Mouse (Mus musculus) embryonic fibroblast, embryonic 13.5 days (primary cell): ENCODE measurements around the gene Spen. TPM values are rescaled to one million over a fixed set of nuclear protein-coding genes. Genes with fewer than 3 reads are reported as not detected.

Source experiments
- H3K27ac ChIP-seq: 2 replicates; pipeline ENCODE4 v1.5.1; 2012; ENCODE audit warnings: low read length, control low read depth, inconsistent platforms; ENCODE audit not compliant: insufficient read depth
- H3K4me1 ChIP-seq: 2 replicates; pipeline ENCODE4 v1.6.1; 2011; ENCODE audit warnings: low read length; ENCODE audit not compliant: control insufficient read depth, insufficient read depth
- H3K4me3 ChIP-seq: 2 replicates; pipeline ENCODE4 v1.5.1; 2011; ENCODE audit warnings: mild to moderate bottlenecking, control low read depth, low read length; ENCODE audit not compliant: insufficient read depth
- CTCF ChIP-seq: IDR thresholded peaks from 2 replicates; pipeline ENCODE4 v1.5.1; 2011; ENCODE audit warnings: mild to moderate bottlenecking, control low read depth, low read length, moderate library complexity, borderline replicate concordance; ENCODE audit not compliant: insufficient read depth
- POLR2A ChIP-seq: IDR thresholded peaks from 2 replicates; pipeline ENCODE4 v1.6.1; 2011; ENCODE audit warnings: low read depth, mild to moderate bottlenecking, control low read depth, low read length, moderate library complexity
- polyA plus RNA-seq: library from polyadenylated mRNA; stranded (reverse); fragments of >200 nt; gene quantifications from 2 replicates; pipeline ENCODE4 v1.2.4, GENCODE M21; 2011; ENCODE audit warnings: low read depth; ENCODE audit not compliant: missing spikeins, insufficient read length

Spen gene
- polyA plus RNA-seq, 1 experiment, result 21.2 TPM

DNA sequence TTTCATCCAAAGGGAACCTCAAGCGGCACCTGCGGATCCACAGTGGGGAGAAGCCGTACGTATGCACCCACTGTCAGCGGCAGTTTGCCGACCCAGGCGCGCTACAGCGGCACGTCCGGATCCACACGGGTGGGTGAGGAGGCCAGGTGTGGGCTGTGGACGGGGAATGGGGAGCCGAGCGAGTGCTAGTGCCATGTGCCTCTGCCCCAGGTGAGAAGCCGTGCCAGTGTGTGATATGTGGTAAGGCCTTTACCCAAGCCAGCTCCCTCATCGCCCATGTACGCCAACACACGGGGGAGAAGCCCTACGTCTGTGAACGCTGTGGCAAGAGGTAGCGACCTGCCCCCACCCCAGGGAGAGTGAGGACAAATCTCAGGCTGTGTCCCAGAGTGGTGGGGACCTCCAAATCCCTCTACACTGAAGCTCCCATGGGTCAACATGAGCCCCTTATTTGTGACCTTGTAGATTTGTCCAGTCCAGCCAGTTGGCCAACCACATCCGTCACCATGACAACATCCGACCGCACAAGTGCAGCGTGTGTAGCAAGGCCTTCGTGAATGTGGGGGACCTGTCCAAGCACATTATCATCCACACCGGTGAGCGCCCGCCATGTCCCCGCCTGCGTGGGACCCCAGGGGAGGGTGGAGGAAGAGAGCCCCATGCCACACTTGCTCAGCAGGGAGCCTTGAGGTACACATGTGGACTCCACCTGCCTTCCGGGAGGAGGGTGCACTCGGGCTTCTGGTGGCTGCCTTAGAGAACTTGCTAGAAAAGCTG, 72.7 kb downstream of the Spen start:
- Histone ChIP-seq H3K4me3 (no peak overlapping the region), H3K27ac (no peak overlapping the region), H3K4me1 (no peaks in the 10 kb centered on the region)
- TF ChIP-seq CTCF, result no peak
- no peak for TF ChIP-seq POLR2A

DNA sequence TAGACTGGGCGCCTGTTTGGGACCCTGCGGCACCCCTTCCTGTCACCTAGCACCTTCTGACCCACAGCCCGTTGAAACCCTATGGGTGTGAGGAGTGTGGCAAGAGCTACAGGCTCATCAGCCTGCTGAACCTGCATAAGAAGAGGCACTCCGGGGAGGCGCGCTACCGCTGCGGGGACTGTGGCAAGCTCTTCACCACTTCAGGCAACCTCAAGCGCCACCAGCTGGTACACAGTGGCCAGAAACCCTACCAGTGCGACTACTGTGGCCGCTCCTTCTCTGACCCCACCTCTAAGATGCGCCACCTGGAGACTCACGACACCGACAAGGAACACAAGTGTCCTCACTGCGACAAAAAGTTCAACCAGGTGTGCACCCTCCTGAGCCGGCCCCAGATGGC, 73.7 kb downstream of the Spen start:
- Histone ChIP-seq H3K4me3 (no peak overlapping the region), H3K4me1 (no peaks in the 10 kb centered on the region), H3K27ac (no peak overlapping the region)
- TF ChIP-seq CTCF (no peak), POLR2A (no peak)

DNA sequence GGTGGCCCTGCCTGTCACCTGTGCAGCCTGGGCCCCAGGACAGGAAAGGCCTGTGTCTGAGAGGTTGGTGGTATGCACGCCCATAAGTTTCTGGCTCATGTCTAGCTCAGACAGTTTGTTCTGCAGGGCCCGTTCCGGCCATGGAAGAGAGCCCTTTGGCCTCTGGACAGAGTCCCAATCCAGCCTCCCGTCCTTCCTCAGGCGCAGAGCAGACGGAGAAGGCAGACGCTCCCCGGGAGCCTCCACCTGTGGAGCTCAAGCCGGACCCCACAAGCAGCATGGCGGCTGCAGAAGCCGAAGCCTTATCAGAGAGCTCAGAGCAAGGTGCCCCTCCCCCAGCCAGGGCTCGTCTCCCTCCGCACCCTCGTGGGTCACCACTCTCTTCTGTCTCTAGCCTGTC, 74.9 kb downstream of the Spen start:
- TF ChIP-seq POLR2A, result no peak
- TF ChIP-seq CTCF, result no peak
- Histone ChIP-seq H3K4me3 (no peak overlapping the region), H3K4me1 (no peaks in the 10 kb centered on the region), H3K27ac (no peak overlapping the region)

DNA sequence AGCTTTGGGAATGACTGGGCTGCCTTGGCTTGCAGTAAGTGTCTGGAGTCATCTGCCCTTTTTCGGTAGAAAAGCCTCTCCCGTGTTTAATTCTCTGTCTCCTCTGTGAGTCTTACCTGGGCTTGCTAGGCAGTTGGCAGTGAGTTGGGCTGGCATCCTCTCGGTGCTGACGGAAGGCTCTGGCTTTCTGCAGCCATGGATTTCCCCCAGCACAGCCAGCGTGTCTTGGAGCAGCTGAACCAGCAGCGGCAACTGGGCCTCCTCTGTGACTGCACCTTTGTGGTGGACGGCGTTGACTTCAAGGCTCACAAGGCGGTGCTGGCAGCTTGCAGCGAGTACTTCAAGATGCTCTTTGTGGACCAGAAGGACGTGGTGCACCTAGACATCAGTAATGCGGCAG, 76.8 kb downstream of the Spen start:
- H3K27ac ChIP-seq, result no peak overlapping the region
- no peak overlapping the region for H3K4me3 ChIP-seq
- H3K4me1 ChIP-seq, result no peaks in the 10 kb centered on the region
- TF ChIP-seq CTCF, result no peak
- TF ChIP-seq POLR2A, result no peak

DNA sequence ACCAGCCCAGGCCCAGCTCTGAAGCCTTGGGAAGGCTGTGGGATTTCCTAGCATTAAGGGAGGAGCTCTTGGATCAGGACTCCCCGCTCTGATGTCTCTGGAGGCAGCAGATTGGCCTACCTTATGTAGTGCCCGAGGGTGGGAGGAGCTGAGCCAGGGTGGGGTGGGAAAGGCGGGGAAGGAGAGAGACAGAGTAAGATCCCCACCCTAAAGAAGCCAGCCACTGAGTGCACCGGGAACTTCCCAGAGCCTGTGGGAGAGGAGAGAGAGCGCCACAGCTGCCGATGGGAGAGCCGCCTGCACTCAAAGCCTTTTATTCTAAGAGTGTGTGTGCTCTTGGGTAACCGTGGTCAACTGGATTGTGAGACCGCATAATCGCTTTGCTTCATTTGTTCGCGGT, 77.3 kb downstream of the Spen start:
- H3K27ac ChIP-seq, result no peak overlapping the region
- TF ChIP-seq CTCF (no peak), POLR2A (no peak)
- no peak overlapping the region for H3K4me3 ChIP-seq
- no peaks in the 10 kb centered on the region for H3K4me1 ChIP-seq

DNA sequence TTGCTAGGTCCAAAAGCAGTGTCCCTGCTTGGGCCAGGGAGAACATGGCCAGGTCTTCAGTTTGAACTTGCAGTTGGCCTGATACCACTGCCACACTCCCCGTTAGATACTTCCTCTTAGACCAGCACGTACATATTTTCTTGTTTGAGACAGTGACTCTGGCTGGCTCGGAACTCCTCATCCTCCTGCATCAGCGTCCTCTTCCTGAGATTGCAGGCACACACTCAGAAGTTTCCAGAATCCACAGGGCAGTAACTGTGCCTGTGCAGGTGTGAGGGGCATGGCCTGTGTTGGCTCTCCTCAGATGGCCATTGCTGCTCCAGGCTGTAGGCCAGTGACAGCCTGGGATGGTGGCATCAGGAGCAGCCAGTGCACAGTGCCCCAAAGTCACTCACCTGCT, 77.9 kb downstream of the Spen start:
- no peak overlapping the region for H3K4me3 ChIP-seq
- H3K4me1 ChIP-seq, result peaks cover under 1% of the 10 kb centered on the region; the same call in 1 of the 2 replicates
- TF ChIP-seq POLR2A (no peak), CTCF (no peak)
- H3K27ac ChIP-seq, result no peak overlapping the region

DNA sequence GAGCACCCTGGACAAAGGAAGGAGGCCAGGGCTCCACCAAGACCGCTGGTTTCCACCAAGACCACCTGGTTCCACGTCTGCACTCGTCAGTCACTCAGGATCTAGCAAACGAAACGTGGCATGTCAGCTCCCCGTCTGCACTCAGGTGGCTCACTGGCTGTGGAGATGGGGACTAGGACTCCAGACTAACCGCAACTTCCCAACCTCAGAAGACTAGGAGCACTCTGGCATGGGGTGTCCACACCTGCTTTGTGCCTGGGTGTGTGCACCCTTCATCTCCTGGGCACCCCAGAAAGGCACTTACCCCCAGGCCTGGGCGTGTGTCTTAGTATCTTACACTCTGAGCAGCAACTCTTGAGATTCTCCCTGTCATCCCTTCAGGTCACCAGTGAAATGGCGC, 78.6 kb downstream of the Spen start:
- TF ChIP-seq CTCF, result no peak
- no peak for TF ChIP-seq POLR2A
- Histone ChIP-seq H3K27ac (no peak overlapping the region), H3K4me3 (no peak overlapping the region), H3K4me1 (peaks cover 7% of the 10 kb centered on the region; the same call in 1 of the 2 replicates)

DNA sequence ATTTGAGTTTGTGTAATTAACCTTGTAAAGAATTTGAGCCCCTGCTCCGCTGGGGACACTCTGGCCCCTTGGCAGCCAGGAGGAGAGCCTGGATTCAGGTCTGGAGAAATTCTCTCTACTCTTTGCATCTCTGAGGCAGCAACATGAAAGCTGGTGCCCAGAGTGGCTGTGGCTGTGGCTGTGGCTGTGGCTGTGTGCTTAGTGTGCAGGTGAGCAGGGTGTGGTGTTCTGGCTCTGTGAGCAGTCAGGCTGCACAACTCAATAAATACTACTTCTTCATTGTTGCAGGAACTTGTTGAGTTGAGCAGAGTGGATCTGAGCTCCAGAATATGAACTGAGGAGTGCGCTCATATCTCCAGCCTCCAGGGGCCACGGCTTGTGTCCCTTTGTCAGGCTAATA, 79.5 kb downstream of the Spen start:
- Histone ChIP-seq H3K27ac (no peak overlapping the region), H3K4me3 (no peak overlapping the region), H3K4me1 (peaks cover 10% of the 10 kb centered on the region)
- TF ChIP-seq CTCF (no peak), POLR2A (no peak)

DNA sequence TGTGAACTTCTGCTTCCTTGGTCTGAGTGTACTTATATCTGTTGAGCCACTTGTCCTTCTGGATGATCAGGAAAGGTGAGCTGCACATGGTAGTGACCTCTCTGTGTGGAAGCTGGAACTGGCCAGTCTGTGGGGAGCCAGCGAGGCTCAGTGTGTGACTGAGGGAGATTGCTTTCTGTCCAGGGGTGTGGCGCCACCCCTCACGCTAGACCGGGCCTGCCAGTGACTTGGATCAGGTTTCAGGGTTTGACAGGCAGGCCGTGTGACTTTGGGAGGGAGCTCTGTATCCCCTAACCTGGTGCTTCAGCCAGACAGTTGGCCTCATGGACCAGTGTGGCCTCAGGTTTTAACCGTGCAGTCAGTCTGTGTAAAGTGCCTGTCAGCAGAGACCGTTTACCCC, 80.2 kb downstream of the Spen start:
- Histone ChIP-seq H3K4me1 (peaks cover 10% of the 10 kb centered on the region), H3K27ac (no peak overlapping the region), H3K4me3 (no peak overlapping the region)
- no peak for TF ChIP-seq POLR2A
- TF ChIP-seq CTCF, result no peak

DNA sequence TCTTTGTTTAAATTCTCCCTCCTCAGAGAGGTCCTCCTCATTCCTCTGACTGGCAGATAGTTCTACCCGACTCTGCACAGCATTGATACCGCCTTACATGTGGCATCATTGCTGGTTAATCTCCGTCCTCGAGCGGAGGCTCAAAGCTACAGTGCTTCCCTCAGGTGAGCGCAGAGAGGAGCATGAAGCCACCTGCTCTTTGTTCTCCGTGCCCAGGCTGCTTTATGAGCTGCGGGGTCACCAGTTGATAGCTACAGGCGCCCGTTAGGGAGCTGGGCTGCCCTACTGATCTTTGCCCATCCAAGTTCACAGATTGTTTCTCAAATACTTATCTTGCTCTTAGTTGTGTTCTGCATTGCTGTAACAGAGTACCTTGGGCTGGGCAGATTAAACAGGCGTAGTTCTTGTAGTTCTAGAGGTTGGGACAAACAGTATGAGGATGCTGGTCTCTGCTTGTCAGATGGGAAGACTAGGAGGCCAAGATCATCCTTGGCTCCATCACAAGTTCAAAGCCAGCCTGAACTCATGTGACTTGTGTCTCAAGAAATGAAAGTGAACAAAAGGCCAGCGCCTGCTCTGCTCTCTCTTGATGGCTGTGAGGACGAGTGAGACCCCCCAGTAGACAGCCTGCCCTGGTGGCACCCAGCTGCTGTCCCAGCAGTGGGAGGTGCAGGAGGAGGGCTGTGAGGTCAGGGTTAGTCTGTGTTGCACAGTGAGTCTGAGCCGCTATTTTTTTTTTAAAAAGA, 82.0 kb downstream of the Spen start:
- Histone ChIP-seq H3K4me1 (peaks cover 10% of the 10 kb centered on the region), H3K27ac (no peak overlapping the region), H3K4me3 (no peak overlapping the region)
- no peak for TF ChIP-seq POLR2A
- no peak for TF ChIP-seq CTCF
